Mouse (Mus musculus) spleen, embryonic (tissue): ENCODE results near the gene Mcl1.

Source experiments
- CTCF ChIA-PET: fragments of 350-600 bp; sonication (Branson Sonifier 250); formaldehyde crosslinking; loops from one replicate; lab custom pipeline; 2022; lab: Charles Lee

Mcl1 gene

GRCm38 (mm10) chr3:95663969-95664608, 5.5 kb downstream of the Mcl1 start:
- CTCF ChIA-PET, result interaction anchor here (0.7 to 1.6 kb wide), 2 partner anchors 11 to 30 kb away, joined by 3 to 4 read pairs; no protein-coding TSS in a partner anchor

- CTCF ChIA-PET, result interaction anchor here (0.6 to 0.8 kb wide), 3 partner anchors 12 to 65 kb away, joined by 3 to 14 read pairs (median 4); no protein-coding TSS in a partner anchor
These were observed 6.4 kb downstream of the Mcl1 start for GRCm38 (mm10) chr3:95664940-95665352.

- CTCF ChIA-PET, result no interaction called here
These were observed 7.7 kb downstream of the Mcl1 start for GRCm38 (mm10) chr3:95666124-95666844.

- CTCF ChIA-PET, result interaction anchor here (0.7 to 1.5 kb wide), 2 partner anchors 8 to 298 kb away, joined by 4 to 17 read pairs; no protein-coding TSS in a partner anchor
These were observed 8.9 kb downstream of the Mcl1 start for GRCm38 (mm10) chr3:95667521-95667920.

- CTCF ChIA-PET, result interaction anchor here (1.5 kb wide), 1 partner anchor 8 kb away, joined by 4 read pairs; no protein-coding TSS in a partner anchor
These were observed 9.4 kb downstream of the Mcl1 start for GRCm38 (mm10) chr3:95668026-95668425.

GRCm38 (mm10) chr3:95668589-95669308, 10.2 kb downstream of the Mcl1 start:
- CTCF ChIA-PET, result interaction anchor here (0.7 to 1.5 kb wide), 2 partner anchors 9 to 16 kb away, joined by 4 to 6 read pairs; no protein-coding TSS in a partner anchor

- CTCF ChIA-PET, result interaction anchor here (0.7 kb wide), 1 partner anchor 16 kb away, joined by 6 read pairs; no protein-coding TSS in a partner anchor
These were observed 10.7 kb downstream of the Mcl1 start for GRCm38 (mm10) chr3:95669309-95669665.

- CTCF ChIA-PET, result interaction anchor here (0.6 to 2.5 kb wide), 2 partner anchors 8 to 106 kb away, joined by 3 to 10 read pairs; no protein-coding TSS in a partner anchor
These were observed 11.8 kb downstream of the Mcl1 start for GRCm38 (mm10) chr3:95670419-95670818.

GRCm38 (mm10) chr3:95671201-95671600, 12.6 kb downstream of the Mcl1 start:
- CTCF ChIA-PET, result interaction anchor here (1.1 to 2.5 kb wide), 2 partner anchors 9 to 26 kb away, joined by 3 to 10 read pairs; no protein-coding TSS in a partner anchor

GRCm38 (mm10) chr3:95672461-95672860, 13.9 kb downstream of the Mcl1 start:
- CTCF ChIA-PET, result interaction anchor here (0.6 to 2.5 kb wide), 5 partner anchors 10 to 40 kb away, joined by 3 to 10 read pairs (median 3); no protein-coding TSS in a partner anchor

GRCm38 (mm10) chr3:95672861-95673706, 14.5 kb downstream of the Mcl1 start:
- CTCF ChIA-PET, result interaction anchor here (0.6 to 2.5 kb wide), 4 partner anchors 11 to 40 kb away, joined by 3 to 10 read pairs (median 4); no protein-coding TSS in a partner anchor

GRCm38 (mm10) chr3:95673707-95674211, 15.2 kb downstream of the Mcl1 start:
- CTCF ChIA-PET, result interaction anchor here (0.6 to 2.0 kb wide), 5 partner anchors 13 to 300 kb away, joined by 3 to 7 read pairs (median 3); no protein-coding TSS in a partner anchor

GRCm38 (mm10) chr3:95674236-95674635, 15.6 kb downstream of the Mcl1 start:
- CTCF ChIA-PET, result interaction anchor here (0.6 to 2.0 kb wide), 5 partner anchors 13 to 299 kb away, joined by 3 to 7 read pairs (median 3); no protein-coding TSS in a partner anchor

GRCm38 (mm10) chr3:95674812-95675211, 16.2 kb downstream of the Mcl1 start:
- CTCF ChIA-PET, result interaction anchor here (1.3 to 2.0 kb wide), 2 partner anchors 18 to 42 kb away, joined by 3 to 7 read pairs; no protein-coding TSS in a partner anchor

GRCm38 (mm10) chr3:95675301-95676092, 16.9 kb downstream of the Mcl1 start:
- CTCF ChIA-PET, result interaction anchor here (0.8 to 2.0 kb wide), 5 partner anchors 11 to 43 kb away, joined by 3 to 7 read pairs (median 3); no protein-coding TSS in a partner anchor

GRCm38 (mm10) chr3:95676745-95677419, 18.3 kb downstream of the Mcl1 start:
- CTCF ChIA-PET, result interaction anchor here (0.5 to 0.6 kb wide), 2 partner anchors 11 to 40 kb away, joined by 4 read pairs; no protein-coding TSS in a partner anchor

- CTCF ChIA-PET, result interaction anchor here (0.5 kb wide), 1 partner anchor 44 kb away, joined by 6 read pairs; no protein-coding TSS in a partner anchor
These were observed 19.0 kb downstream of the Mcl1 start for GRCm38 (mm10) chr3:95677420-95678090.
